Mouse (Mus musculus): ENCODE results near the gene Atp13a2.

Gene Atp13a2

GRCm38 (mm10) chr4:140961467-140962206 is 25.0 kb upstream of the Atp13a2 start:
- DNase-seq (ENCODE audit: low spot score in 2 of 2): no peak

DNA sequence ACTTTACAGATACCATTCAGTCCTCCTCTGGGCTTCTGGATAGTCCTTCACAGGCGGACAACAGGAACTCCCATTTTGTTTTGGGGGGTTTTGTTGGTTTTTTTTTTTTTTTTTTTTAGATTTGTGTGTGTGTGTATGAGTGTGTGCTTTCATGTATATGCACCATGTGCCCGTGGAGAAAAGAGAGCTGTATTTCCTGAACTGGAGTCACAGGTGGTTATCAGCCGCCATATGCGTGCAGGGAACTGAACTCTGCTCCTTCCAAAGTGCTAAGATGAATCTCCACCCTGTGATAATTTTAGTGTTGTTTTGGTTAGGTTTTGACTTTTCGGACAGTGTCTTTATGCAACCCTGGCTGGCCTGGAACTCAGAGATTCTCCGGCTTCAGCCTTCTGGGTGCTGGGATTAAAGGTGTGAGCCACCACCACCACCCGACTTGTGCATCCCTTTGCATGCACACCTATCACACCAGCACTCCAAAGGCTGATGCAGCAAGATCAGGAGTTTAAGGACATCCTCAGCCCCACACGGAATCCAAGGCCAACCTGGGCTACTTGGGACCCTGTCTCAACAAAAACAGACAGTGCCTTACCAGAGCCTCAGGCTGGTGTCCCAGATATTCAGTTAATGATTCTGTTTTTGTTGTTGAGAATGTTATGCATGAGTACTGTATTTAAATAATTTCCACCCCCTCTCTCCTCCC is 24.3 kb upstream of the Atp13a2 start:
- no peak for DNase-seq (ENCODE audit: low spot score in 2 of 2)

DNA sequence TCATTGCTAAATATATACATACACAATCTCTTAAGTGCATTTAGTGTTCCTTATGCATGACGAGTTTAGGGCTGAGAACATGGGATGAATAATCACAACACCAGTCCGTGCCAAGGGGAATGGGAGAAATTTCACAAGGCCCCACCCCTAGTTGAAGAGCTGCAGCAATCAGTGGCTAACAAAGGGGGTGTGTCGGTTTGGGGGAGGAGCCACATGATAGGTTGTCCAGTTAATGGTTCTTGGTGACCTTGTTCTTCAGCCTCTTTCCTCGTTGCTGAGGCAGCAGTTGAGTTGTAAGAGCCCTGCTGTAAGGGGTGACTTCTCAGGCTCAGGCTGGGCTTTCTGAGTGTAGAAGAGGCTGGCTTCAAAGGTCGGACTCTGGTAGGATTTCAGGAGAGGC is 23.7 kb upstream of the Atp13a2 start:
- DNase-seq (ENCODE audit: low spot score in 2 of 2): no peak

DNA sequence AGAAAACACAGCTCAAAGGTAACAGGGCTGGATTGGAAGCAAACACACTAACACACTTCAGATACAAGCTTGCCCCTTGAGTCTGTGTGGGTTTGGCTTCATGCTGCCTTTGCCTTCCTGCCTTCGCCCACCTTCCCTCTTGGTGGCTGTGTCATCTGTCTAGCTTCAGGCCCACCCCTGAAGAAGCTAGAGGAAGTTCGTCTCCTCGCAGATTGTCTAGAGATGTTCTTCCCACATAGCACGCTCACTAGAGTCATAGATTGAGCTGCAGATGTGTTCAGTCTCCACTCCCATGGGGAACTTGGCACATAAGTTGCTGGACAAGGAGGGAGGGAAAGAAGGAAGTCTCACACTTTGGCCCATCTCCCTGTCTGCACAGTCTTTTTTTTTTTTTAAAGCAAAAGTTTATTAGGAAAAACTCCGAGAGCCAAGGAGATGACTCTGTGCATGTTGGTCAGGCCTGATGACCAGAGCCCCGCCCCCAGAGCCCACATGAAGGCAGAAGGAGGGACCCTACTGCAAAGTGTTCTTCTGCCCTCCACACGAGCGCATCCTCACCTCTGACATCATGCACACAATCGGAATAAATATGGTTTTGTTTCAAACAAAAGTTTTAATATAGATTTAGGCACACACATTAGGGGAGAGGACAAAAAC is 22.6 kb upstream of the Atp13a2 start:
- DNase-seq (ENCODE audit: low spot score in 2 of 2): no peak

- DNase-seq (ENCODE audit: low spot score in 2 of 2): peak; percentile 70 to 73
Observed at GRCm38 (mm10) chr4:140964620-140965019, 22.1 kb upstream of the Atp13a2 start.

DNA sequence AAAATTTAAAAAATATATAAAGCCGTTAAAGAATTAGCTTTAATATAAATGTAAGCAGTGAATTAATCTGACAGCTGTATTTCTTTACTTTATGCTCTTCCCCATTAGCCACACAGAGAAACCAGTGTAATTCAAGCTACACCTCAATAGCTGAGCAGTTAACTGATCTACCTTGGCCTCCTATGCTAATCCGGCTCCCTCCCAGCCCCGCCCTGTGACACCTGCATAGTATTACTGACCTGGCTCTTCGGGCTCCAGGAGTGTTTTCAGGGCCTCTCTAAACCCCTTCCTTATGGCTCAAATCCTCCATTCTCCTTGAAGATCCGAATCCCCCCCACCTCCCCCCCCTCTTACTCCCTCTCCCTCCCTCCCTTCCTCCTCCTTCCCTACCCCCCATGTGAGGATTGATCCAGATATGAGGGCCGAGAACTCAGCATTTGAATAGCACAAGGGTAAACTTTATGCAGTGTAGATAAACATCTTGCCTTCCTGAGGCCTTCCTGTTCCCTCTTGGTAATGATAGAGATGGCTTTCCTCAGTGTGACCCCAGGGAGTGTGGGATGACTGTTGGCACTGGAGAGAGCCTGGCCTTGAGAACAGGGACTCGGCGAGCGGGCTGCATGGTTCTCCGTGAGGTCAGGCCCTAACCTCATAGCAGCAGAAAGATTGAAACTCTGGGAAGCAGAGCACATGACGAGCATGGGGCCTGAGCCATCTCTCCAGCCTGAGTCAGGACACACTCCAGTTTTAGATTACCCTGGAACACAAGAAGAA is 19.1 kb upstream of the Atp13a2 start:
- no peak for DNase-seq (ENCODE audit: low spot score in 2 of 2)

DNA sequence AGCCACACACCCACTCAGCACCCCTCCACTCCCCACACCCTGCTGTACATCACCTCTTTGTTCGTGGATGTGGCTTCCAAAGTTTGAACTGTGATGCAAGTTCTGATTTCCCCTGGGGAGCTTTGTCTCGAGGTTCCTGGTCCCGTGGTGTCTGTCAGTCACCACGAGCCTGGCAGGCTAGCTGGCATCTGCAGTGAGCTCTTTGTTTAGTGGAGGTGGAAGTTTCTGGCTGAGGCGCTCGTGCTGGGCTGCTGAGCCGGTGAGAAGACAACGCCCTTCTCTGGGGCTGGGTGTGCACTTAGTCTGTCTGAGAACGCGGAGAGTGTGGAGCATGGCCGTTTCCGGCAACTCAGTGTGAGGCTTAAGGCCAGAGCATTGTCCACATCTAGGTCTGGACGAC is 15.0 kb upstream of the Atp13a2 start:
- DNase-seq (ENCODE audit: low spot score in 2 of 2): no peak

DNA sequence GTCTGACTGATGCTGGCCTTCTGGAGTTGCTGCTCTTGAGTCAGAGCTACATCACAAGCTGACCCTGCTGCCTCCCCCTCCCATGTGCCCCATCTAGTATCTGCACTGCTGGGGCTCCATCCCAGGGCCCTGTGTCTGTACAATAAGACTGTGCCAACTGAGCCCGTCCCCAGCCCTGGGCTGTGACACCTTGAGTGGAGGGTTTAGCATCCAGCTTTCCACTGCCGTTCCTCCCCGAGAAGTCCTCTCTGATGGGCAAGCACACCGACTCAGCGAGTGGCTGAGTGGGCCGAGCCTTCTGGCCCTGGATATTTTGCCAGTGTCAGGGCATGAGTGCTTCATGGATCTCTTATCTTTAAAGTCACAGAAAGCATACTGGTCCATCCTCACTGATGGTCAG is 12.3 kb upstream of the Atp13a2 start:
- DNase-seq (ENCODE audit: low spot score in 2 of 2): no peak

GRCm38 (mm10) chr4:140975356-140975755 is 11.3 kb upstream of the Atp13a2 start:
- DNase-seq (ENCODE audit: low spot score in 2 of 2): no peak

GRCm38 (mm10) chr4:140977278-140977677 is 9.4 kb upstream of the Atp13a2 start:
- no peak for DNase-seq (ENCODE audit: low spot score in 2 of 2)

DNA sequence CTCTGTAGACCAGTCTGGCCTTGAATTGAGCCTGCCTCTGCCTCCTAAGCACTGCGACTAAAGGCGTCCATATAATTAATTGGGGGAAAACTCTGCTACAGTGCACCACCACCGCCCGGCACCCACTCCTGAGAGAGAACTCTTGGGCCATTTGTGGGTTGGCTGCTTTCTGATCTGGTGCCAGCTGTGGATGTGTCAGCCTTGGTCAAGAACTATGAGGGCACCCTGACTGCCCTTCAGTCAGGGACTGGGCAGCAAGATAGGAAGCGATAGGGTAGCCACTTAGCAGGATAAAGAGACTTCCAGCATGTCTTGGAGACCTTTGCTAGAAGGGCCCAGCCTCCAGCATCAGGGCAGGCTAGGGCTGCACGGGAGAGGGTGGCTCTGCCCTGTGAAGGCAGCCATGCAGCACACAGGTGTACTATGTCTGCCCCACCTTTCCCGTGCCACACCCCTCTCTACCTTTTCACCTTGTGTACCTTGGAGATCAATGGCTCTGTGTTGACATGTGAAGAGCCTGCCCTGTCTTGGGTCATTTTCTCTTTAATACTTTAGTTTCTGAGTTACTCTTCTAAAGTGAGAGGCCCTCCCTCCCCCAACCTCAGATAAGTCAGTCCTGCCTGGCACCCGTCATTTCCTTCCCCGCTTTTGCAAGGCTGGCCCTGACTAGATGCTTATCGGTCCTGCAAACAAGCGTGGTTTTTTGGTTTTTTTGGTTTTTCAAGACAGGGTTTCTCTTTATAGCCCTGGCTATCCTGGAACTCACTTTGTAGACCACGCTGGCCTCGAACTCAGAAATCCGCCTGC is 8.6 kb upstream of the Atp13a2 start:
- no peak for DNase-seq (ENCODE audit: low spot score in 2 of 2)

DNA sequence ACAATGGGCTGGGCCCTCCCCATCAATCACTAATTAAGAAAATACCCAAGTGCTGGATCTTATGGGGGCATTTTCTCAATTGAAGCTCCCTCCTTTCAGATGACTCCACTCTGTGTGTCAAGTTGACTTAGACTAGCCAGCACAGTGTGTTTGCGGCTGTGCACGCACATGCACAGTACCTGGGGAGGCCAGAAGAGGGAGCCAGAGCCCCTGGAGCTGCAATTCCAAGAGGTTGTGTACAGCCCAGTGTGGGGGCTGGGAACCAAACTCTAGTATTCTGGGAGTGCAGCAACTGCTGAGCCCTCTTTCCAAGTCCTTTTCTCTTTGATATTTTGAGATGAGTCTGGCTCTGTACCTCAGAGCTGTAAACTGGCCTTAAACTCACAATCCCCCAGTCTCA is 5.1 kb upstream of the Atp13a2 start:
- no peak for DNase-seq (ENCODE audit: low spot score in 2 of 2)

DNA sequence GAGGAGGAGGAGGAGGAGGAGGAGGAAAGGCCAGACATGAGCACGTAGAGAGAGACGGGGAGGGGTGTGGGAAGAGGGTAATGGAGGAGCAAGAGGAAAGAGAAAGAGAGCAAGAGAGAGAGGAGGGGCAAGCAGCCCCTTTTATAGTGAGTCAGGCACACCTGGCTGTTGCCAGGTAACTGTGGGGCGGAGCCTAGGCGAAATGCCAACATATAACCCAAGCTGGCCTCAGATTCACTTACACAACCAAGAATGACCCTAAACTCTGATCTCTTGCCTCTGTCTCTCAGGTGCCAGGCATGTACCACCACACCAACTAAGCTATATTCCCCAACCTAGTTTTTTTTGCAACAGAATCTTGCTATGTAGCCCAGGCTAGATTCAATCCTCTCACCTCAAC is 3.9 kb upstream of the Atp13a2 start:
- no peak for DNase-seq (ENCODE audit: low spot score in 2 of 2)

- peak in 1 of 2 experiments; percentile 53 for DNase-seq (ENCODE audit: low spot score in 2 of 2)
Observed at GRCm38 (mm10) chr4:140983442-140983841, 3.2 kb upstream of the Atp13a2 start.

- DNase-seq (ENCODE audit: low spot score in 2 of 2): no peak
Observed at GRCm38 (mm10) chr4:140984544-140984943, 2.1 kb upstream of the Atp13a2 start.

DNA sequence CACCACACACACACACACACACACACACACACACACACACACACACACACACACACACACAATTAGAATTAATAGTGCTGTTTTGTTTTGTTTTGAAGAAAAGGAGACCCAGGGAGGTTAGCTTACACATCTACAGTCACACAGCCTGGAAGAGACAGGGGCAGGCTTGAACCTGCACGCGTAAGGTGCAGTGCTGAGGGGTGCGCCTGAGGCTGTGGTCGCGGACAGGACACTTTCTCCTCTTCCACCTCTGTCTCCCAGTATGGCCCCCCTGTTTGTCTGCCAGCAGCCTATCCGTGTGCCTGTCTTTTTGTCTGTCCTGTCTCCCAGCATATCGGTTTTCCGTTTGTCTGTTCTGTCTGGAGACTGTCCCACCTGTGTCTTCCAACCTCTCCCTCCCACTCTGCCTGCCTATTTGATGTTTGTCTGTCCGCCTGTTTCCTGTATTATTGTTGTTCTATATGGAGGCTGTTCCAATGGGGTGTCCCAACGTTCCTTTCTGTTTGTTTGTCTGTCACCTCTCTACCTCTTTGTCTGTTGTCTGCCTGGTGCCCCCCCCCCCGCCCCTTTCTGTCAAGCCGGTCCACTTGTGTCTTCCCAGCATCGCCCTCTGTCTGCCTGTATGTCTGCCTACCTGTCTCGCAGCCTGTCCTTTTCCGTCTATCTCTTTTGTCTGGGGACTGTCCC is 506 bp upstream of the Atp13a2 start:
- no peak for DNase-seq (ENCODE audit: low spot score in 2 of 2)

- no peak for DNase-seq (ENCODE audit: low spot score in 2 of 2)
Observed at GRCm38 (mm10) chr4:140987476-140987875, 803 bp downstream of the Atp13a2 start.

- no peak for DNase-seq (ENCODE audit: low spot score in 2 of 2)
Observed at GRCm38 (mm10) chr4:140988706-140989290, 2.1 kb downstream of the Atp13a2 start.

GRCm38 (mm10) chr4:140989447-140989846 is 2.8 kb downstream of the Atp13a2 start:
- no peak for DNase-seq (ENCODE audit: low spot score in 2 of 2)

GRCm38 (mm10) chr4:140992215-140992614 is 5.5 kb downstream of the Atp13a2 start:
- no peak for DNase-seq (ENCODE audit: low spot score in 2 of 2)
